Mouse (Mus musculus) kidney, embryonic 15.5 days (tissue): ENCODE measurements around the gene Olfr935. TPM values are rescaled to one million over a fixed set of nuclear protein-coding genes. Genes with fewer than 3 reads are reported as not detected.
A peak's percentile ranks its signal among the peaks of the same experiment; 100 is the strongest.

Source experiments
- ATAC-seq: fragments of 200-750 bp; cut with Nextera tagmentation; replicated peaks from 2 replicates; pipeline ENCODE4 v1.8.0; 2017; ENCODE audit warnings: moderate TSS enrichment; ENCODE audit not compliant: low FRiP score
- H3K27ac ChIP-seq: fragments of 300-500 bp; sonication (generic); 2 replicates; pipeline ENCODE4 v1.5.1; 2015; ENCODE audit warnings: mild to moderate bottlenecking, inconsistent platforms
- H3K27me3 ChIP-seq: fragments of 300-500 bp; sonication (generic); 2 replicates; pipeline ENCODE4 v1.6.1; 2015; ENCODE audit warnings: inconsistent platforms
- H3K36me3 ChIP-seq: fragments of 300-500 bp; sonication (generic); 2 replicates; pipeline ENCODE4 v1.6.1; 2015; ENCODE audit warnings: inconsistent platforms
- H3K4me1 ChIP-seq: fragments of 300-500 bp; sonication (generic); 2 replicates; pipeline ENCODE4 v1.6.1; 2015; ENCODE audit warnings: inconsistent platforms
- H3K4me2 ChIP-seq: fragments of 300-500 bp; sonication (generic); 2 replicates; pipeline ENCODE4 v1.6.1; 2015; ENCODE audit warnings: moderate library complexity, mild to moderate bottlenecking, inconsistent platforms
- H3K4me3 ChIP-seq: fragments of 300-500 bp; sonication (generic); replicated peaks from 2 replicates; pipeline ENCODE4 v1.5.1; 2015; ENCODE audit warnings: mild to moderate bottlenecking, inconsistent platforms
- H3K9ac ChIP-seq: fragments of 300-500 bp; sonication (generic); 2 replicates; pipeline ENCODE4 v1.6.1; 2015; ENCODE audit warnings: mild to moderate bottlenecking, inconsistent platforms
- H3K9me3 ChIP-seq: fragments of 300-500 bp; sonication (generic); replicated peaks from 2 replicates; pipeline ENCODE4 v1.6.1; 2016; ENCODE audit warnings: inconsistent platforms
- WGBS: fragments of 180-500 bp; shearing (Covaris S2); methylation state at CpG from one replicate; pipeline ENCODE4 v1.1.7; 2015; ENCODE audit warnings: mixed read lengths; 5-methylcytosine and 5-hydroxymethylcytosine counted together
- microRNA-seq: library from miRNA; unstranded; fragments of <30 nt; microRNA quantifications from one replicate; pipeline ENCODE4, GENCODE M21; 2016
- polyA plus RNA-seq: library from polyadenylated mRNA; unstranded; fragments of >200 nt; fragmentation: Nextera tagmentation; extraction: Ambion mirVana; gene quantifications from 2 replicates; pipeline ENCODE4 v1.2.1, GENCODE M21; 2015

The Olfr935 gene
- polyA plus RNA-seq, result not detected in 2 replicates

DNA sequence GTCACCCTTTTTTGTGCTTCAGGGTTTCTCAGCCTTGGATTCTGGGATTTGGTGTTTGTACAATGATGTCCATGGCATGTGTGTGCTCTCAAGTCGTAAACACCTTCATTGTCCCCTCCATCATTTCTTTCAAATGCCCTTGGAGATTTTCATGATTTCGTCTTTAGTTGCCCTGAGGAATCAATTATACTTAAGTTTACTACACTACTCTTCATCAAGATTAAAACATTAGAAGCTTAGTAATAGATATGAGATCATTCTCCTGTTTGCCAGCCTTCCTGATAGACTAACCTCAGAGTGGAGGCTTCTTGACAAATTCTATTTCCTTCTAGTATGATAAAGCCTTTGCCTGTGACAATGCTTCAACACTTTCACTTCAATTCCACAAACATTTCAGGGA lies at the start of gene Olfr935:
TSS of gene Olfr935 (minus strand) at position 101 of the 400 bp plus-strand sequence.
- Histone ChIP-seq H3K4me1 (no peaks in the 10 kb centered on the region), H3K4me3 (no peak within 1 kb of the TSS), H3K36me3 (no peaks in the 10 kb centered on the region), H3K9ac (no peak within 1 kb of the TSS), H3K27ac (no peak within 1 kb of the TSS), H3K4me2 (no peak within 1 kb of the TSS), H3K27me3 (no peaks in the 10 kb centered on the region), H3K9me3 (no peaks in the 10 kb centered on the region)
- ATAC-seq, result no peak
- WGBS, result 83% methylated on average over 2 of the region's 2 CpGs

DNA sequence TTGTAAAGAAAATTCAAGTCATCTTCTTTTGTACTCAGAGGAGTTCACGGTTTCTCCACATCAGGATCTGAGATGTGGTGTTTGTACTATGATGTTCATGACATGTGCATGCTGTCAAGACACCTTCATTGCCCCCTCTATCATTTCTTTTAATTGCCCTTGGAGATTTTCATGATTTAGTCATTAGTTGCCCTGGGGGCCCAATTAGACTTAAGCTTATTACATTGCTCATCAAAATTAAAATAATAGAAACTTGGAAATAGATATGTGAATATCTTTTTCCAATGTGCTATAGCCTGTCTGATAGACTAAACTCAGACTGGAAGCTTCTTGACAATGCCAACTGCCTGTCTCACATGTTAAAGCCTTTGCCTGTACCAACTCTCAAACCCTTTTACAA lies 23.8 kb upstream of the Olfr935 start, which contains the start of gene Olfr146:
TSS of gene Olfr146 (minus strand) at position 101 of the 400 bp plus-strand sequence.
- no peak within 1 kb of the TSS for H3K9ac ChIP-seq
- WGBS, result 87% methylated on average over 1 of the region's 1 CpGs
- ATAC-seq, result no peak
- H3K36me3 ChIP-seq, result no peaks in the 10 kb centered on the region
- no peak within 1 kb of the TSS for H3K27ac ChIP-seq
- no peaks in the 10 kb centered on the region for H3K9me3 ChIP-seq
- H3K4me3 ChIP-seq, result no peak within 1 kb of the TSS
- no peaks in the 10 kb centered on the region for H3K4me1 ChIP-seq
- no peaks in the 10 kb centered on the region for H3K27me3 ChIP-seq
- H3K4me2 ChIP-seq, result no peak within 1 kb of the TSS

DNA sequence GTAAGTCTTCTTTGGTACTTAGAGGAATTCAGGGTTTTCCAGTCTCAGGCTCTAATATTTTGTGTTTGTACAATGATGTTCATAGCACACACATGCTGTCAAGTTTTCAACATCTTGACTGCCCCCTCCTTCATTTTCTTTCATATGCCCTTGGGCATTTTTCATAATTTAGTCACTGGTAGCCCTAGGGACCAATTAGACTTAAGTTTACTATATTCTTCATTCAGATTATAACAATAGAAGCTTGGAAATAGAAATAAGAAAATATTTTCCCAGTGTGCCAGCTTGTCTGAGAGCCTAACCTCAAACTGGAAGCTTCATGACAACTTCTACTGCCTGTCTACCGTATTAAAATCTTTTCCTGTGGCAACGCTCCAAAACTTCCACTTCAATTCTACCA lies 11.3 kb downstream of the Olfr935 start, which contains the start of gene Olfr934:
TSS of gene Olfr934 (minus strand) at position 101 of the 400 bp plus-strand sequence.
- Histone ChIP-seq H3K4me3 (no peak within 1 kb of the TSS), H3K4me2 (no peak within 1 kb of the TSS), H3K27me3 (no peaks in the 10 kb centered on the region), H3K36me3 (no peaks in the 10 kb centered on the region), H3K4me1 (no peaks in the 10 kb centered on the region), H3K27ac (no peak within 1 kb of the TSS), H3K9ac (no peak within 1 kb of the TSS), H3K9me3 (no peaks in the 10 kb centered on the region)
- WGBS, result 92% methylated on average over 2 of the region's 2 CpGs
- ATAC-seq, result no peak

DNA sequence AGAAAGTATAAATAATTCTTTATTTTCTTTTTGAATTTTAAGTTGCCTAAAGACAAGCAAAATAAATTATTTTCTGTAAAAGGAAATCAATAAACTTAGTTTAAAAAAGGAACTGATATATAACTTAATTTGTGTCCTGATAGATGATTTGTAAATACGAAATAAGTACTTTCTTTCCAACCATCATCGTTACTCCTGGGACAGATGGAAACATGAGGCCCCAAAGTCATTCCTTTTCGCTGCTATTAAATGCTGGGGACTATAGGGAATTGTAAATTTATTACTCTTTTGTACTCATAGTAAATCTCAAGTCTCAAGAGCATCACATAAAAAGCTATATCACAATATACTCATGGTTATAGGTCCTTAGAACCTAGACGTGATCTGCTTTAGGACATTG lies 27.5 kb downstream of the Olfr935 start, which contains the start of gene Olfr933:
TSS of gene Olfr933 (plus strand) at position 301 of the 400 bp plus-strand sequence.
- Histone ChIP-seq H3K4me2 (no peak within 1 kb of the TSS), H3K27me3 (no peaks in the 10 kb centered on the region), H3K9ac (no peak within 1 kb of the TSS), H3K9me3 (no peaks in the 10 kb centered on the region), H3K4me3 (no peak within 1 kb of the TSS), H3K36me3 (no peaks in the 10 kb centered on the region), H3K27ac (no peak within 1 kb of the TSS), H3K4me1 (no peaks in the 10 kb centered on the region)
- WGBS, result 63% methylated on average over 4 of the region's 4 CpGs
- no peak for ATAC-seq

DNA sequence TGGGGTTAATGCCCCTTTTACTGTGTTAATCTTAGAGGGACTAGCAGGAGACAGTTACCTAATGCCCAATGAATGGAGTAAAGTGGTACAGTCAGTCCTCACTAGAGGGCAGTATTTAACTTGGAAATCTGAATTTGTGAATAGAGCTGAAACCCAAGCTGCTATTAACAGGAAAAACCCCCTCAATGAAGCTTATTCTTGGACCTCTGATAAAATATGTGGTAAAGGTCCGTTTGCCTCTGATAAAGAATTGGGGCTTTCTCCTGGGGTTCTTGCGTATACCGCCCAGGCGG lies 45.4 kb downstream of the Olfr935 start:
- Histone ChIP-seq H3K36me3 (no peaks in the 10 kb centered on the region), H3K27ac (no peak overlapping the region), H3K4me3 (peak overlapping the region; percentile 12; the same call in 1 of the 2 replicates), H3K4me1 (no peaks in the 10 kb centered on the region), H3K4me2 (no peak overlapping the region), H3K9me3 (no peaks in the 10 kb centered on the region), H3K9ac (no peak overlapping the region), H3K27me3 (no peaks in the 10 kb centered on the region)
- WGBS, result 78% methylated on average over 4 of the region's 4 CpGs
- ATAC-seq, result no peak

DNA sequence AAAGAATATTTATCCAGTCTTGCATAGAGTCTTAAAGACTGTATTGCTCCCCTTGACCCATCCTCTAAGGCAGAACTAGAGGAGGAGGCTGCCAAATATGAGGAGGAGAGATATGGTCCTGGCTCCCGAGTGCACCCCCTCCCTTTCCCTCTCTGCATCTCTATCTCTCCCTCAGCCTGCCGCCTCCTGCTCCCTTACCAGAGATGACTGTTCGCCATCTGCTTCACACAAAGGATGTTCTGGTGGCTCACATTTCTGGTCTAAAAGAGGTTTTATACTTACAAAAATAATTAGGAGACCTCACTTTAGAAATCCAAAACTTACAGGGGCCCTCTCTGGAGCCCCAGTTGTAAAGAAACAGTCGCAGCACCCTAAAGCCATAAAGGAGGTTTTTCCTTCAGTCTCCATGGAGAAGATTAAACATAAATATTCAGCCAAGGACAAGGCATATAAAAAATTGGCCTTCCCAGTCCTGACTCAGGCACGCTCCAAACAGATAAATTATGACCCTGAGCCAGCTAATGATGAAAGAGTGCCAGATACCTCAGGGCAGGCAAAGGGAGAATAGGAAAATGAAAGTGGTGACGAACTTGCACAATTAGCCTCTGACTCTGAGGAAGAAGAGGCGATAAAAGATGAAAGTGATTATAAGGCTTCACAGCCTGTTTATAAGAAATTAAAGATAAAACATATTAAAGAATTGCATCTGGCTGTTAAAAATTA lies 45.9 kb downstream of the Olfr935 start:
- WGBS, result 30% methylated on average over 7 of the region's 7 CpGs
- no peaks in the 10 kb centered on the region for H3K27me3 ChIP-seq
- H3K9ac ChIP-seq, result no peak overlapping the region
- H3K36me3 ChIP-seq, result no peaks in the 10 kb centered on the region
- H3K4me2 ChIP-seq, result peak overlapping the region; percentile 32
- peak overlapping the region; percentile 12; the same call in 1 of the 2 replicates for H3K4me3 ChIP-seq
- H3K27ac ChIP-seq, result no peak overlapping the region
- no peaks in the 10 kb centered on the region for H3K4me1 ChIP-seq
- no peak for ATAC-seq
- H3K9me3 ChIP-seq, result no peaks in the 10 kb centered on the region

Small RNA genes lying within 50 kb of the gene (microRNA-seq; reads per million reads assigned to microRNA genes)
- not detected for gene Gm25529

Other genes with a start within 250 kb of the Olfr935 start
- gene Olfr920, start 247.4 kb downstream of the Olfr935 start, polyA plus RNA-seq, result 0.03 TPM in 1 of 2 replicates, not detected in the other
- not detected in 2 replicates for gene Olfr921, start 226.6 kb downstream of the Olfr935 start, polyA plus RNA-seq
- not detected in 2 replicates for gene Olfr922, start 185.1 kb downstream of the Olfr935 start, polyA plus RNA-seq
- not detected in 2 replicates for gene Olfr923, start 173.1 kb downstream of the Olfr935 start, polyA plus RNA-seq
- gene Olfr924, start 155.2 kb downstream of the Olfr935 start, polyA plus RNA-seq, result not detected in 2 replicates
- gene Olfr26, start 144.6 kb downstream of the Olfr935 start, polyA plus RNA-seq, result not detected in 2 replicates
- gene Olfr926, start 122.6 kb downstream of the Olfr935 start, polyA plus RNA-seq, result not detected in 2 replicates
- gene Olfr930, start 69.9 kb downstream of the Olfr935 start, polyA plus RNA-seq, result not detected in 2 replicates
- not detected in 2 replicates for gene Olfr933, start 27.4 kb downstream of the Olfr935 start, polyA plus RNA-seq
- not detected in 2 replicates for gene Olfr934, start 11.4 kb downstream of the Olfr935 start, polyA plus RNA-seq
- not detected in 2 replicates for gene Olfr146, start 23.7 kb upstream of the Olfr935 start, polyA plus RNA-seq
- not detected in 2 replicates for gene Olfr937, start 65.3 kb upstream of the Olfr935 start, polyA plus RNA-seq
- gene Olfr938, start 79.2 kb upstream of the Olfr935 start, polyA plus RNA-seq, result not detected in 2 replicates
- not detected in 2 replicates for gene Olfr27, start 128.4 kb upstream of the Olfr935 start, polyA plus RNA-seq
- not detected in 2 replicates for gene Olfr943, start 166.6 kb upstream of the Olfr935 start, polyA plus RNA-seq
- gene Olfr944, start 202.2 kb upstream of the Olfr935 start, polyA plus RNA-seq, result not detected in 2 replicates